In genomic region chr12:80435887-80436286, GRCm38 (mm10) we compare ENCODE assay signal across 8 mouse cellular contexts. TPM values are rescaled to one million over a fixed set of nuclear protein-coding genes. Genes with fewer than 3 reads are reported as not detected.
A peak's percentile ranks its signal among the peaks of the same experiment; 100 is the strongest.
DNase-seq lines count a peak whose midpoint lies in the region; ATAC-seq and TF ChIP-seq lines count a peak whose summit lies in the region.

No protein-coding gene starts in this region.

- peak; percentile 21 for ATAC-seq in heart, embryonic 15.5 days (replicated peaks; ENCODE audit: insufficient number of reproducible peaks, insufficient read depth, low FRiP score, low read depth)
- ATAC-seq in liver, embryonic 12.5 days: peak; percentile 5; the same call in 1 of the 2 replicates

- H3K36me3 ChIP-seq in heart, embryonic 15.5 days: no peaks in the 10 kb centered on the region
- H3K36me3 ChIP-seq in CH12.LX (replicated peaks in 1 of 2; ENCODE audit: control insufficient read depth in 1 of 2, insufficient read depth in 1 of 2, low read length in 1 of 2): peaks cover 3 to 22% of the 10 kb centered on the region in 2 experiments
- 0 out of 2 replicates have a peak, but pooled peaks cover 4% of the 10 kb centered on the region for H3K36me3 ChIP-seq in liver, embryonic 12.5 days

- H3K9ac ChIP-seq in heart, embryonic 15.5 days: peak overlapping the region; percentile 75
- peak overlapping the region; percentile 91 for H3K9ac ChIP-seq in CH12.LX (ENCODE audit: insufficient read depth, low read depth)
- H3K9ac ChIP-seq in liver, embryonic 12.5 days: peak overlapping the region; percentile 91

- no peaks in the 10 kb centered on the region for H3K27me3 ChIP-seq in heart, embryonic 15.5 days
- peaks cover 1% of the 10 kb centered on the region for H3K27me3 ChIP-seq in CH12.LX (replicated peaks)
- H3K27me3 ChIP-seq in liver, embryonic 12.5 days (replicated peaks): no peaks in the 10 kb centered on the region

- H3K79me2 ChIP-seq in CH12.LX (replicated peaks; ENCODE audit: control insufficient read depth, extremely low read depth, insufficient read depth, poor library complexity, severe bottlenecking): peaks cover 42% of the 10 kb centered on the region

- H3K4me3 ChIP-seq in heart, embryonic 15.5 days: peak overlapping the region; percentile 71
- H3K4me3 ChIP-seq in CH12.LX (replicated peaks in 1 of 3; ENCODE audit: low read depth in 2 of 3, low read length in 2 of 3, poor library complexity in 1 of 3): peak overlapping the region; percentile 79 to 96 (median 90)
- H3K4me3 ChIP-seq in embryonic fibroblast, embryonic 13.5 days (ENCODE audit: insufficient read depth, low read length): peak overlapping the region; percentile 88
- H3K4me3 ChIP-seq in liver, embryonic 12.5 days: peak overlapping the region; percentile 84

- in situ Hi-C loops in CH12.LX (cut with MboI; ENCODE audit: low pct_ligation_motif_present, low pct_unique_long_range_greater_than_20kb, low sequenced_read_pairs): no loop called here

- TF ChIP-seq EP300 in CH12.LX (IDR thresholded peaks at IDR 0.05; ENCODE audit: low read length): no peak

- DNase-seq in heart, postnatal 25 days (ENCODE audit: low spot score): no peak
- DNase-seq in CH12.LX (ENCODE audit: extremely low read depth): peak; percentile 32
- DNase-seq in frontal cortex, adult 2 months (ENCODE audit: extremely low spot score in 1 of 2, low spot score in 1 of 2): no peak
- no peak for DNase-seq in adrenal gland, adult 2 months
- DNase-seq in gastrocnemius, adult 8-10 months (ENCODE audit: low spot score in 2 of 2): no peak

- no peak for TF ChIP-seq POLR2A in CH12.LX (IDR thresholded peaks at IDR 0.05; ENCODE audit: low read depth, low read length)
- TF ChIP-seq POLR2A in embryonic fibroblast, embryonic 13.5 days (IDR thresholded peaks at IDR 0.05; ENCODE audit: low read depth, low read length): no peak

- peaks cover 20% of the 10 kb centered on the region for H3K4me1 ChIP-seq in heart, embryonic 15.5 days (replicated peaks)
- peaks cover 4 to 11% of the 10 kb centered on the region in 2 experiments for H3K4me1 ChIP-seq in CH12.LX (ENCODE audit: control insufficient read depth in 1 of 2, insufficient read depth in 2 of 2)
- 0 out of 2 replicates have a peak, but pooled peaks cover 8% of the 10 kb centered on the region for H3K4me1 ChIP-seq in embryonic fibroblast, embryonic 13.5 days (ENCODE audit: control insufficient read depth, insufficient read depth, low read length)
- peaks cover 27% of the 10 kb centered on the region for H3K4me1 ChIP-seq in liver, embryonic 12.5 days

- intact Hi-C loops in heart, postnatal 25 days (cut with DNase I): loop anchor here (2.0 kb wide), 1 partner anchor 27 kb away; the partner anchor contains the start of gene Exd2

- no peaks in the 10 kb centered on the region for H3K9me3 ChIP-seq in heart, embryonic 15.5 days (replicated peaks)
- no peaks in the 10 kb centered on the region for H3K9me3 ChIP-seq in CH12.LX (replicated peaks; ENCODE audit: low read length)
- H3K9me3 ChIP-seq in liver, embryonic 12.5 days (replicated peaks): no peaks in the 10 kb centered on the region

- 0% methylated on average over 8 of the region's 10 CpGs for WGBS in heart, embryonic 15.5 days
- 0% methylated on average over 7 of the region's 10 CpGs for WGBS in liver, embryonic 12.5 days (ENCODE audit: insufficient replicate concordance)

- TF ChIP-seq CTCF in CH12.LX (conservative IDR thresholded peaks at IDR 0.05 in 1 of 2, IDR thresholded peaks at IDR 0.05 in 1 of 2; ENCODE audit: low read depth in 2 of 2, low read length in 2 of 2): no peak
- TF ChIP-seq CTCF in embryonic fibroblast, embryonic 13.5 days (IDR thresholded peaks at IDR 0.05; ENCODE audit: borderline replicate concordance, insufficient read depth, low read length): no peak

- dilution Hi-C loops in CH12.LX (cut with MboI; ENCODE audit: extremely low pct_ligation_motif_present, extremely low pct_unique_long_range_greater_than_20kb, low sequenced_read_pairs): no loop called here

- peak overlapping the region; percentile 98 for H3K27ac ChIP-seq in heart, embryonic 15.5 days
- peak overlapping the region; percentile 44; the same call in 1 of the 2 replicates for H3K27ac ChIP-seq in CH12.LX (ENCODE audit: insufficient read depth, low read depth)
- peak overlapping the region; percentile 72 for H3K27ac ChIP-seq in embryonic fibroblast, embryonic 13.5 days (ENCODE audit: insufficient read depth, low read length)
- H3K27ac ChIP-seq in liver, embryonic 12.5 days: peak overlapping the region; percentile 89

- peak overlapping the region; percentile 80 for H3K4me2 ChIP-seq in heart, embryonic 15.5 days
- H3K4me2 ChIP-seq in CH12.LX (ENCODE audit: insufficient read depth, low read depth, poor library complexity, severe bottlenecking): peak overlapping the region; percentile 46; the same call in 1 of the 2 replicates
- H3K4me2 ChIP-seq in liver, embryonic 12.5 days: peak overlapping the region; percentile 97

- TF ChIP-seq RAD21 in CH12.LX (IDR thresholded peaks at IDR 0.05; ENCODE audit: low read depth, low read length): no peak

TF ChIP-seq in CH12.LX, 34 proteins besides CTCF, POLR2A, EP300 and RAD21:
- no peak for TF ChIP-seq GABPA (IDR thresholded peaks at IDR 0.05; ENCODE audit: insufficient replicate concordance, low read depth, low read length)

RNA-seq across cellular contexts. Expression of gene Dcaf5, which starts 0.5 kb away (rescaled TPM):
- 8.6 and 11.1 TPM in 2 replicates for polyA plus RNA-seq in heart, embryonic 15.5 days (2015; fragmentation: Nextera tagmentation; extraction: Ambion mirVana)
- 10 to 100 TPM; 33.0 to 35.4 TPM for total RNA-seq in heart, postnatal 25 days (2021)
- total RNA-seq in CH12.LX (2012; rRNA removed) (11.0 and 13.0 TPM in 2 replicates), CH12.LX (2014; rRNA removed) (8.2 and 9.2 TPM in 2 replicates)
- polyA plus RNA-seq in CH12.LX (2012; ENCODE audit: insufficient read length, low read depth): 13.2 and 15.2 TPM in 2 replicates
- 34.5 and 45.0 TPM in 2 replicates for polyA plus RNA-seq in embryonic fibroblast, embryonic 13.5 days (2011; ENCODE audit: insufficient read length, low read depth, missing spikeins)
- 5.1 and 5.6 TPM in 2 replicates for polyA plus RNA-seq in liver, embryonic 12.5 days (2016; fragmentation: Nextera tagmentation; extraction: Ambion mirVana)
- polyA plus RNA-seq in frontal cortex, adult 2 months (2012; rRNA removed): 44.5 and 45.2 TPM in 2 replicates
- 10 to 100 TPM; 29.0 to 32.5 TPM for total RNA-seq in adrenal gland, adult 2 months (2021)
- 19.6 and 20.7 TPM in 2 replicates for polyA plus RNA-seq in adrenal gland, adult 2 months (2012; rRNA removed)
- total RNA-seq in gastrocnemius, adult 8-10 months (2022): 10 to 100 TPM; 45.9 to 66.0 (median 50.9) TPM

RNA-seq across cellular contexts. Expression of gene Exd2, which starts 27.0 kb away (rescaled TPM):
- polyA plus RNA-seq in heart, embryonic 15.5 days (2015; fragmentation: Nextera tagmentation; extraction: Ambion mirVana): 16.3 and 18.5 TPM in 2 replicates
- total RNA-seq in heart, postnatal 25 days (2021): 10 to 100 TPM; 14.3 to 14.4 TPM
- total RNA-seq in CH12.LX (2012; rRNA removed): 10.6 and 15.0 TPM in 2 replicates
- total RNA-seq in CH12.LX (2014; rRNA removed): 11.3 and 12.8 TPM in 2 replicates
- polyA plus RNA-seq in CH12.LX (2012; ENCODE audit: insufficient read length, low read depth): 8.8 and 11.2 TPM in 2 replicates
- polyA plus RNA-seq in embryonic fibroblast, embryonic 13.5 days (2011; ENCODE audit: insufficient read length, low read depth, missing spikeins): 15.6 and 23.9 TPM in 2 replicates
- 10.6 and 10.9 TPM in 2 replicates for polyA plus RNA-seq in liver, embryonic 12.5 days (2016; fragmentation: Nextera tagmentation; extraction: Ambion mirVana)
- 107 and 129 TPM in 2 replicates for polyA plus RNA-seq in frontal cortex, adult 2 months (2012; rRNA removed)
- total RNA-seq in adrenal gland, adult 2 months (2021): 10 to 100 TPM; 16.3 to 20.5 TPM
- polyA plus RNA-seq in adrenal gland, adult 2 months (2012; rRNA removed): 7.1 and 7.8 TPM in 2 replicates
- 10 to 100 TPM; 30.6 to 39.1 (median 34.5) TPM for total RNA-seq in gastrocnemius, adult 8-10 months (2022)

Comparison
In these comparisons a context has a peak if more than half of its experiments do, and no peak if none do; other contexts are left out.
1. H3K27ac ChIP-seq: peak in every context shown above with its lines; median percentile 98 in heart, embryonic 15.5 days; 89 in liver, embryonic 12.5 days; 72 in embryonic fibroblast, embryonic 13.5 days; 44 in CH12.LX.
2. H3K4me2 ChIP-seq: peak in every context shown above with its lines; median percentile 97 in liver, embryonic 12.5 days; 80 in heart, embryonic 15.5 days; 46 in CH12.LX.